Mouse (Mus musculus) liver, adult (tissue): ENCODE measurements around the gene Dtx1.

Experiments used
- GATA4 ChIP-seq: IDR thresholded peaks from 2 replicates; pipeline ENCODE4 v1.6.1; 2014; ENCODE audit warnings: mild to moderate bottlenecking, low read length; ENCODE audit not compliant: insufficient replicate concordance

The Dtx1 gene

GRCm38 (mm10) chr5:120664888-120665287 is 46.8 kb downstream of the Dtx1 start:
- TF ChIP-seq GATA4: no peak

- no peak for TF ChIP-seq GATA4
Measured at GRCm38 (mm10) chr5:120660816-120661215, 50.9 kb downstream of the Dtx1 start.

- TF ChIP-seq GATA4: no peak
Measured at GRCm38 (mm10) chr5:120656281-120656751, 55.4 kb downstream of the Dtx1 start.

- no peak for TF ChIP-seq GATA4
Measured at GRCm38 (mm10) chr5:120653873-120654272, 57.9 kb downstream of the Dtx1 start.

- TF ChIP-seq GATA4: no peak
Measured at GRCm38 (mm10) chr5:120652915-120653701, 58.6 kb downstream of the Dtx1 start.

GRCm38 (mm10) chr5:120651230-120651629 is 60.5 kb downstream of the Dtx1 start:
- TF ChIP-seq GATA4: no peak

GRCm38 (mm10) chr5:120649938-120650337 is 61.8 kb downstream of the Dtx1 start:
- TF ChIP-seq GATA4: no peak

- TF ChIP-seq GATA4: no peak
Measured at GRCm38 (mm10) chr5:120649374-120649933, 62.3 kb downstream of the Dtx1 start.

GRCm38 (mm10) chr5:120648569-120649373 is 63.0 kb downstream of the Dtx1 start, which contains the start of gene Rasal1:
TSS of gene Rasal1 (plus strand) at chr5:120648812.
- peak; percentile 94; the same call in 1 of the 2 replicates for TF ChIP-seq GATA4

GRCm38 (mm10) chr5:120647814-120648491 is 63.8 kb downstream of the Dtx1 start:
- no peak for TF ChIP-seq GATA4

GRCm38 (mm10) chr5:120647361-120647760 is 64.4 kb downstream of the Dtx1 start:
- TF ChIP-seq GATA4: no peak

GRCm38 (mm10) chr5:120645851-120646250 is 65.9 kb downstream of the Dtx1 start:
- TF ChIP-seq GATA4: no peak

- peak; percentile 62; the same call in 1 of the 2 replicates for TF ChIP-seq GATA4
Measured at GRCm38 (mm10) chr5:120644227-120644626, 67.5 kb downstream of the Dtx1 start.

- TF ChIP-seq GATA4: no peak
Measured at GRCm38 (mm10) chr5:120643365-120644085, 68.2 kb downstream of the Dtx1 start.

- TF ChIP-seq GATA4: no peak
Measured at GRCm38 (mm10) chr5:120640094-120640493, 71.6 kb downstream of the Dtx1 start.

- TF ChIP-seq GATA4: no peak
Measured at GRCm38 (mm10) chr5:120635633-120636032, 76.1 kb downstream of the Dtx1 start.
